Mouse (Mus musculus): Measurements from ENCODE around the gene Gm29776. TPM values are rescaled to one million over a fixed set of nuclear protein-coding genes. Genes with fewer than 3 reads are reported as not detected.

Gene Gm29776
- polyA plus RNA-seq, 1 experiment from 2014 or later = not detected

DNA sequence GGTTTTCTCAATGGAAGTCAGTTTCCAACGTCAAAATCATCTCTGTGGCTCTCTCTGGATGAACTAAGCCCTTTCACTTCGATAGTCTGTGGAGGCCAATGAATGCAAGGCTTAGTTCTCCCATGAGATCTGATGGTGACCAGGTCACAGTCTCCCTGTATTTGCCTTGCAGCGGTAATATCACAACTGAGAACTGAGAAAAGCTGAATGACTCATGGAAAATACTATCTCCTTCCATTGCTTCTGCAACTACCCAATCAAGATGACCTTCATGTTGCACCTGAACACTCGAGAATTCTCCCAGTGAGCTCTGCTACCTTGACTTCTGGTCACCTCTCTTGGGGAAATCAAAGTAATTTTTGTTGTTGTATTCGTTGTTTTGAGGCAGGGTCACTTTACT lies 28.9 kb upstream of the Gm29776 start:
- Histone ChIP-seq H3K36me3 (no peaks in the 10 kb centered on the region), H3K4me3 (no peak overlapping the region), H3K4me1 (peaks cover 6% of the 10 kb centered on the region; the same call in 1 of the 2 replicates), H3K9me3 (replicated peaks) (no peaks in the 10 kb centered on the region), H3K27ac (replicated peaks) (no peak overlapping the region), H3K27me3 (ENCODE audit: low read depth, poor library complexity, severe bottlenecking) (peaks cover 3% of the 10 kb centered on the region; the same call in 1 of the 2 replicates)
- no peak for DNase-seq (ENCODE audit: low spot score)
- 83% methylated on average over 5 of the region's 5 CpGs for WGBS

DNA sequence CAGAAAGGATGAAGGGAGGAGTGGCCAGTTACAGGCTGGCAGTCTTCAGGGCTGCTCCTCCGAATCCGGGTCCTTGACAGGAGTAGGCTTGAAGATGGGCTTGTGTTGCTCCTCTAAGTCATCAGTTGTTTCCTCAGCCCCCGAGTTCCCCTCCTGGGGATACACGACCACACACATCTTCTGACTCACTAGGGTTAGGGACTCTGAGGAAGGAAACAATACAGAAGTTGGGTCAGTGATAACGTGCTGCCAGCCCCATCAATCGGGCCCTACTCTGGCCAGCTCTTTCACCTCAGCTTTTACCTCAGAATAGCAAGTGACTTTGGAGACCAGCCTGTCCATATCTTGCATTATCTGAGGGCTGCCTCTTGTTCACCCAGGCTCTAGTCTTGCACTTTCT lies 25.4 kb upstream of the Gm29776 start:
- H3K4me1 ChIP-seq = peaks cover 6% of the 10 kb centered on the region; the same call in 1 of the 2 replicates
- H3K27ac ChIP-seq (replicated peaks) = no peak overlapping the region
- DNase-seq (ENCODE audit: low spot score) = no peak
- no peaks in the 10 kb centered on the region for H3K27me3 ChIP-seq (ENCODE audit: low read depth, poor library complexity, severe bottlenecking)
- no peak overlapping the region for H3K4me3 ChIP-seq
- no peaks in the 10 kb centered on the region for H3K9me3 ChIP-seq (replicated peaks)
- H3K36me3 ChIP-seq = no peaks in the 10 kb centered on the region
- 83% methylated on average over 6 of the region's 6 CpGs for WGBS

DNA sequence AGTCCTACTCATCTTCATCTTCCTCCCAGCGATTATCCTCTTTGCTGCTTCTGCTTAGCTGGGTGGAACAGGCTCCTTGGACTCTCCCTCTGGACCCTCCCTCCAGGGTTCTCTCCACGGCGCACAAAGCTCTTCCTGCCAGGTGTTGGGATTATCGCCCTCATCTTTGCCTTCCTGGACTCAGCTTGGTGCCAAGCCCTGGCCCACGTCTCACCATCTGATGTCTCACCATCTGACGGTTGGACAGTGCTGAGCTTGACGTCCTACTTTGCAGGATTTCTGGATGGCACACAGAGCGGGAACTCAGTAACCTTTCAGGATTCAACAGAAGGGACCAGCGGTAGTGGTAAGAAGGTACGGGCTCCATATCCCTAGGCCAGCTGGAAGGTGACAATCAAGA lies 23.1 kb upstream of the Gm29776 start:
- no peaks in the 10 kb centered on the region for H3K9me3 ChIP-seq (replicated peaks)
- H3K27me3 ChIP-seq (ENCODE audit: low read depth, poor library complexity, severe bottlenecking) = no peaks in the 10 kb centered on the region
- H3K27ac ChIP-seq (replicated peaks) = no peak overlapping the region
- DNase-seq (ENCODE audit: low spot score) = no peak
- no peak overlapping the region for H3K4me3 ChIP-seq
- H3K4me1 ChIP-seq = peaks cover 6% of the 10 kb centered on the region; the same call in 1 of the 2 replicates
- WGBS = 83% methylated on average over 10 of the region's 10 CpGs
- no peaks in the 10 kb centered on the region for H3K36me3 ChIP-seq

DNA sequence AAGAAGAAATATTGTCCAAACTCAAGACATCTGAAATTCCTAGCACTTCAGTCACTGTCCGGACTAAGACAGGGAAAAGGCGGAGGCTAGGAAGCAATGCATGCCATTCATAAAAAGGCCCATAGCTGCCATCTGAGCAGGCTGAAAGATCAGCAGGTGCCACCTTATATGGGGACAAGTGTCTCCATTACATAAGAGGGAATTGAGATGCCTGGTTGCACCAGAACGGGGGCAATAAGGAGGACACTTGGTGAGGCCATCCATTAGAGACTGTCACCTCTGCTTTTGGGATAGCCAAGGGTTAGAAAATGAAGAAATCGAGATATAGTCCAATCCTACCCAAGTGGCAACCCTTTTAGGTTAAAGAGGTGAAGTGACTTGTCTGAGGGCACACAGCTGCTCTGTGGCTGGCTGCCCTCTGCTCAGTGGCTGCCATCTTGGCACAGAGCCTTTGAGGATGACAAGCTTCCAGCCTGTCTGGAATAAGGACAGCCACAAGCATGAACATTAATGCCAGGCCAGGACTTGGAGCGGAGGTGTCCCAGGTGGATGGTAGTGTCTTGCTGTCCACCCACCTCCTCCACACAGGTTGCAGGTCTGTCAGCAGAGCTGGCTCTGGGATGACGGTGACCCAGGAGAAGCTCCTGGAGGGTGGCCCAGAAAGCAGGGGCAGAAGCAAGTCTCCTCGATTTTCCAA lies 22.2 kb upstream of the Gm29776 start:
- H3K4me1 ChIP-seq = peaks cover 6% of the 10 kb centered on the region; the same call in 1 of the 2 replicates
- 90% methylated on average over 7 of the region's 7 CpGs for WGBS
- no peak overlapping the region for H3K27ac ChIP-seq (replicated peaks)
- DNase-seq (ENCODE audit: low spot score) = no peak
- H3K27me3 ChIP-seq (ENCODE audit: low read depth, poor library complexity, severe bottlenecking) = peaks cover 7% of the 10 kb centered on the region; the same call in 1 of the 2 replicates
- no peaks in the 10 kb centered on the region for H3K9me3 ChIP-seq (replicated peaks)
- no peak overlapping the region for H3K4me3 ChIP-seq
- no peaks in the 10 kb centered on the region for H3K36me3 ChIP-seq

DNA sequence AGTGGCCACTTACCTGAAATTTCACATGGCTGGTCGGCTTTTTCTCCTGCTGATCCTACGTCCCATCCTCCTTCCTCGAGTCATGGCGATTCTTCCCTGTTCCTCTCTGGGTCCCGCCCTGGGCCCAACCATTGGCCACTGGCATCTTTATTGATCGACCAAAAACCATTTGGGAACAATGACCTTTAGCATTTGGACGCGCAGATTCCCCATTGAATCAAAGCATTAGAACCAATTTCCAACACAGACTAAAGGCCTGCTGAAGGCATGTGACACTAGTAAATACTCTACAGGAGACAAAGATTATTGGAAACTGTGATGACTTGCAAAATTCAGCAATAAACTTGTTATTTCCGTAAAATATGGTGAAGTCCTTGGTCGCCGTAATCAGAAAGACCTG lies 21.4 kb upstream of the Gm29776 start:
- Histone ChIP-seq H3K9me3 (replicated peaks) (no peaks in the 10 kb centered on the region), H3K36me3 (no peaks in the 10 kb centered on the region), H3K4me1 (peaks cover 7% of the 10 kb centered on the region; the same call in 1 of the 2 replicates), H3K27me3 (ENCODE audit: low read depth, poor library complexity, severe bottlenecking) (peaks cover 10% of the 10 kb centered on the region), H3K4me3 (no peak overlapping the region), H3K27ac (replicated peaks) (no peak overlapping the region)
- DNase-seq (ENCODE audit: low spot score) = no peak
- WGBS = 91% methylated on average over 11 of the region's 11 CpGs

DNA sequence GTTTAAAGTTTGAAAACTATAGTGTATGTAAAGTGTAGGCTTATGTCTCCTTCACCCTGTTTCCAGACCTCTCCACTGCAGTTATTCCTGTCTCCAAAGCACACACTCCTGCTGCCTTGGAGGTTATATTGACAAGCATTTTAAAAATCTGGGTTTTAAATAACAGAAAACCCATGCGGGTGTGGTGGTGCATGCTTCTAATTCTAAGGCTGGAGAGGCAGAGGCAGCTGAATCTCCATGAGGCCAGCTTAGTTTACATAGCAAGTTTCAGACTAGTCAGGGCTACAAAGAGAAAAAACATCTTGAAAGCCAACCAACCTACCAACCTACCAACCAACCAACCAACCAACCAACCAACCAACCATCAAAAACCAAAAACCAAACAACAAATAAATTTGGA lies 16.8 kb upstream of the Gm29776 start:
- no peaks in the 10 kb centered on the region for H3K36me3 ChIP-seq
- H3K4me1 ChIP-seq = peaks cover 11% of the 10 kb centered on the region
- H3K27ac ChIP-seq (replicated peaks) = no peak overlapping the region
- H3K4me3 ChIP-seq = no peak overlapping the region
- 79% methylated on average over 1 of the region's 1 CpGs for WGBS
- H3K9me3 ChIP-seq (replicated peaks) = no peaks in the 10 kb centered on the region
- no peak for DNase-seq (ENCODE audit: low spot score)
- H3K27me3 ChIP-seq (ENCODE audit: low read depth, poor library complexity, severe bottlenecking) = peaks cover 16% of the 10 kb centered on the region

DNA sequence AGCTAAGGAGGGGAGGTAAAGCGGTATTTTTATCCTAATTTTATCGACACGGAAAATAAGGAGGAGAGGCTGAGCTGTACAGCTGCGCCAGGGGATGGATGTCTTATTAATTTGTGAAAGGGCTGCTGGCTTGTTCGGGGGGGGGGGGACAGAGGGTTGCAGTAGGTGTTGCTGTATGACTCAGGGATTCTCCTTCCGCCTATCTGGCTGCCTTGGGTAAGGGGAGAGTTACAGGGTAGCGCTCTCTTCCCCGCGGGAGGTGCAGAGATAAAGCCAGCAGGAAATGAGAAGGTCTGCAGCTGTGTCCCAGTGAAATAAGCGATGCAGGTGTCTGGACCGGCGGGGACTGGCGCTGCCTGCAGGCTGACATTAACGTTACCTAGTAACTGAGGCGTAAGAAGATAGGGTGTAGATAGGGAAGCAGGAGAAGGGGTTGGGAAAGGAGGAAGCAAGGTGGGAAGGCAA lies 16.0 kb upstream of the Gm29776 start:
- peaks cover 11% of the 10 kb centered on the region for H3K4me1 ChIP-seq
- 3% methylated on average over 15 of the region's 15 CpGs for WGBS
- peak; percentile 19 for DNase-seq (ENCODE audit: low spot score)
- peak overlapping the region; percentile 46 for H3K4me3 ChIP-seq
- H3K27me3 ChIP-seq (ENCODE audit: low read depth, poor library complexity, severe bottlenecking) = peaks cover 16% of the 10 kb centered on the region
- H3K27ac ChIP-seq (replicated peaks) = no peak overlapping the region
- H3K9me3 ChIP-seq (replicated peaks) = no peaks in the 10 kb centered on the region
- H3K36me3 ChIP-seq = no peaks in the 10 kb centered on the region

DNA sequence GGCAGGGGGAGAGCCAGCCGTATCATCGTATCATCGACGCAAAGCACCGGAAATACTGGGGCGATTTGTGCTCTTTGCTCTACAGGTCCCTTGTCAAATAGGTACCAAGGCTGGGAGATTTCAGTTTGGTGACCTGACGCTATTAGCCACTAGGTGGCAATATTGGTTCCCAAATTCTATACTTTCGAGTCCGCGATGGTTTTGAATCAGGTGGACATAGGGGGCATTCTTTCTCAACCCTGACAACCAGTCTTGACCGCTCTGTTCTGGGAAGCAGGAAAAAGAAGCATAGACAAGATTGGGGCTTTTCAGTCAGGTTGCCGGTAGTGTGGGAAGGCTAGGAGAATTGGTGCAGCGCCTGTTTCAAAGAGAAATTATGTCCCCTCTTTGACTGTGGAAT lies 15.5 kb upstream of the Gm29776 start:
- Histone ChIP-seq H3K4me3 (peak overlapping the region; percentile 46), H3K27me3 (ENCODE audit: low read depth, poor library complexity, severe bottlenecking) (peaks cover 16% of the 10 kb centered on the region), H3K36me3 (no peaks in the 10 kb centered on the region), H3K9me3 (replicated peaks) (no peaks in the 10 kb centered on the region), H3K27ac (replicated peaks) (no peak overlapping the region), H3K4me1 (peaks cover 11% of the 10 kb centered on the region)
- WGBS = 3% methylated on average over 13 of the region's 13 CpGs
- DNase-seq (ENCODE audit: low spot score) = peak; percentile 75

DNA sequence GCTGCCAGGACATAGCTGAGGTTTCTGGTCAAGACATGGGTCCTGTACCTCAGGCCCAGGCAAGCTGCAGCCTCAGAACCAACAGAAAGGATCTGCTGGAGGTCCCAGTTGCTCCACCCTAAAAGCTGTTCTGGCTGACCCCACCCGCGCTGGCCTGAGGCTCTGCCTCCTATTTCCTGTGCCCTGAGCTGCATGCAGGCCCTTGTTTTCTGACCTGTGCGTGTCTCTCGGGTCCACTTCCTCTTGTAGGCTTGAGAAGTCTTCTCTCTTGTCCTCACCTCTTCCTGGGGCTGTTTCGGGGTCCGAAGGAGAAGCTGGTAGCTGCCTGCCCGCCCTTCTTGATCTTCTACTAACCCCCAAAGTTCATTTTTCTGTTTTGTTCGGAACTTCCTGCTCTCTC lies 14.2 kb upstream of the Gm29776 start:
- WGBS = 73% methylated on average over 8 of the region's 8 CpGs
- no peak overlapping the region for H3K4me3 ChIP-seq
- no peak for DNase-seq (ENCODE audit: low spot score)
- H3K36me3 ChIP-seq = no peaks in the 10 kb centered on the region
- H3K27me3 ChIP-seq (ENCODE audit: low read depth, poor library complexity, severe bottlenecking) = peaks cover 16% of the 10 kb centered on the region
- H3K9me3 ChIP-seq (replicated peaks) = no peaks in the 10 kb centered on the region
- peaks cover 11% of the 10 kb centered on the region for H3K4me1 ChIP-seq
- H3K27ac ChIP-seq (replicated peaks) = no peak overlapping the region

DNA sequence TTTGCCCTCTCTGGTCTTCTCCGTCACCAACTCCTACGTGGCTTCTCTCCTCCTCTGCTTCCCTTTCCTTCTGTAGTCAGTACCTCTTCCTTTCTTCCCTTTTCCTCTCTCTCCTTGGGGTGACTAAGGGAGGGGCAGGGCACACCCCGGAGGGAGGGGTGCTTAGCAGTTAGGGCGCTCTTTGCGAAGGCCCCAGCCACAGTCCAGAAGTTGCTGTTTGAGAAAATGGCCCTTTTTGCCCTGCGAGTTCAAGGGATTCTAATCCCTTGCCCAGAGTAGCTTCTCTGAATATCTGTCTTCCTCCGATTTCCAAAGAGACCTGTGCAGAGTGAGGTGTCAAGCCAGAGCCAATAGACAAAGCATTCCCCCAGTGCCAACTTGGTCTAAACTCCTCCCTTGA lies 13.4 kb upstream of the Gm29776 start, which contains the start of gene Cebpe:
Gene Cebpe (minus strand): TSS at position 101 of the 400 bp plus-strand sequence.
- H3K9me3 ChIP-seq (replicated peaks) = no peaks in the 10 kb centered on the region
- DNase-seq (ENCODE audit: low spot score) = no peak
- peaks cover 17% of the 10 kb centered on the region for H3K4me1 ChIP-seq
- peaks cover 16% of the 10 kb centered on the region for H3K27me3 ChIP-seq (ENCODE audit: low read depth, poor library complexity, severe bottlenecking)
- H3K27ac ChIP-seq (replicated peaks) = no peak within 1 kb of the TSS
- H3K36me3 ChIP-seq = no peaks in the 10 kb centered on the region
- 91% methylated on average over 7 of the region's 7 CpGs for WGBS
- H3K4me3 ChIP-seq = no peak within 1 kb of the TSS

DNA sequence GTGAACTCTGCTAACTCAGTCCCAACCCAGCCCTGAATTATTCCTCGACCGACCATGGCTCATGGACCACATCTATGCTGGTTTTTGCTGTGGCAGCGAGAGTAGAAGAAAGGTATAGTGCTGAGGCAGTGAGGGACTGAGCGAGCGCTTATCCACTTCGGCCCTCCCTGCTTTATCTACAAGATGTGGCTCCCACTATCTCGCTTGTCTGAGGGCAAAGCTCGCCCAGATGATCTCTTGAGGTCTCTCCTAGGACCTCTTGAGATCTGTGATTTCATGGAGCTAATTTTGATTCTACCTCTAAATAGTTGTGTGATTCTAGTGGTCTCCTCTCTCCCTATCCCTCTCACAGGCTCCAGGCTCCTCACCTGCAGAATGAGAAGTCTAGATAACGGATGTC lies 10.4 kb upstream of the Gm29776 start:
- Histone ChIP-seq H3K4me3 (no peak overlapping the region), H3K9me3 (replicated peaks) (no peaks in the 10 kb centered on the region), H3K4me1 (peaks cover 18% of the 10 kb centered on the region), H3K36me3 (no peaks in the 10 kb centered on the region), H3K27ac (replicated peaks) (no peak overlapping the region), H3K27me3 (ENCODE audit: low read depth, poor library complexity, severe bottlenecking) (no peaks in the 10 kb centered on the region)
- WGBS = 89% methylated on average over 9 of the region's 9 CpGs
- no peak for DNase-seq (ENCODE audit: low spot score)

DNA sequence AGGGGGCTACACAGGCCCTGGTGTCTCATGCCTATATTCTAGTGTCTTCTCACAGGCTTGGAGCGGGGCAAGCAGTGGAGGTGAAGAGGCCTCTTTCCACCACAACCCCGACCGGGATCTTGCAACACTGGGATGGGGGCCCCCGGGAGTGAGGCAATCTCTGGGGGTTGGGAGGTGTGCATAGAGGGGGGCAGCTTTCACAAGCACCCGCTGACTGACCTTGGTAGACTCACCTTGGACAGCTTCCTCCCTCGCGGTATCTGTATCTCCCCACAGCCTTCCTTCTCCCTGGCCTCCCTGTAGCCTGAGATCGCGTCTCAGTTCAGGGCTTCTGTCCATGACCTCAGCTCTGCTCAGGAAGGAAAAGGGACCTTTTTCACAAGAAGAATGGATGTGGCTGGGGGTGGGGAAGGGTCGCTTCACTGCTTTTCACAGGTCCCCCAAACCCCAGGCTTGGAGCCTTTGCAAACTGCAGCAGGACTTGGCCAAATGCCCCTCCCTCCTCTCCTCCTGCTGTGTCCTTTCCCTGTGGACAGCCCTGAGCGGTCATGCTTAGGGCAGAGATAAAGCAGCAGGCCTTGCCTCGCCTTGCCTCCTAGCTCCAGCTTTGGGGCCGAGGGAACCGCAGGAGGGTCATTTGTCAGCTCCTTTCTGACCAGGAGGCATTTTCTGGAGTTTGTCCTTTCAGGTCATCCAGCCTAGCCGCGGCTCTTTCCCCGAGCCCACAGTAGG lies 8.1 kb upstream of the Gm29776 start:
- H3K27me3 ChIP-seq (ENCODE audit: low read depth, poor library complexity, severe bottlenecking) = peaks cover 10% of the 10 kb centered on the region
- DNase-seq (ENCODE audit: low spot score) = no peak
- no peak overlapping the region for H3K4me3 ChIP-seq
- H3K27ac ChIP-seq (replicated peaks) = peak overlapping the region; percentile 20; the same call in 1 of the 2 replicates
- no peaks in the 10 kb centered on the region for H3K9me3 ChIP-seq (replicated peaks)
- H3K4me1 ChIP-seq = peaks cover 16% of the 10 kb centered on the region
- H3K36me3 ChIP-seq = no peaks in the 10 kb centered on the region
- 53% methylated on average over 17 of the region's 17 CpGs for WGBS

DNA sequence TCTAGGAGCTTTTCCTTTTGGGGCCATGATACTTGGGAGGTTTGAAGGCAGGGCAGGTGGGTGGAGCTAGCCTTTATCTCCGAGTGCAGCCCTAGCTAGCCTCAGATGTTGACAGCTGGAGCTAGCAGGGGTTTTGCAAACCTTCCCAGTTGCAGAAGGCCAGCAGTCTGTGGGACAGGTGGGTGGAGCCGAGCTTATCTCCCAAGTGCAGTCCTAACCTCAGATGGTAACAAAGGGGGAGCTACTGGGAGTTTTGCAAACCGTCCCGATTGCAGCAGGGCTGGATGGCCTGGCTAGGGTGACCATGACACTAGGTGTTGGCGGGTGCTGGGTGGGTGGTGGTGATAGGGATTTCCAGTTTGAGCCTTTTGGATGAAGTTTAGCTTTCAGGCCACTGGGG lies 7.2 kb upstream of the Gm29776 start:
- no peaks in the 10 kb centered on the region for H3K36me3 ChIP-seq
- no peaks in the 10 kb centered on the region for H3K9me3 ChIP-seq (replicated peaks)
- DNase-seq (ENCODE audit: low spot score) = no peak
- H3K4me1 ChIP-seq = peaks cover 16% of the 10 kb centered on the region
- H3K4me3 ChIP-seq = no peak overlapping the region
- peaks cover 10% of the 10 kb centered on the region for H3K27me3 ChIP-seq (ENCODE audit: low read depth, poor library complexity, severe bottlenecking)
- no peak overlapping the region; the same call in 1 of the 2 replicates for H3K27ac ChIP-seq (replicated peaks)
- 54% methylated on average over 5 of the region's 5 CpGs for WGBS
